Mouse (Mus musculus): ENCODE results near the gene Frmd4b.

Gene Frmd4b

GRCm38 (mm10) chr6:97311599-97312544 is 305.5 kb downstream of the Frmd4b start:
- no peak for DNase-seq (ENCODE audit: low read depth)

DNA sequence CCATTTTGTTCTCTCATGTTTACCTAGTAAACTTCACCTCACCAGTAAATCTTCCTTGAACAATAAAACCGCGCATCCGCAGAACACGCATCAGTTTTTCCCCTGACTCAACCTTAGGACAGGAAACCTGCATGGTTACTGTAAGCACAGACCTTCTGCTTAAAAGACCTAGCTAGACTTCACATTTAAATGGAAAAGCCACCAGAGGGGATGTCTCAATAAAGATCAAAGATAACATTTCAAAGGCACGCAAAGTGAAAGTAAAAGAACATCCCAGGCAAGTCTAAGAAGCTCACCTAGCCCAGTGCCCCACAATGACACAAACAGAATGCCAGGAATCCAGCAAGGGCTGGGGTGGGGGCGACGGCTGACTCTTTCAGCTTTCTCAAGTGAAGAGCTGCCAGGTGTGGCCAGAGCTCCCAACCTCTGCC is 306.4 kb downstream of the Frmd4b start:
- no peak for DNase-seq (ENCODE audit: low read depth)

DNA sequence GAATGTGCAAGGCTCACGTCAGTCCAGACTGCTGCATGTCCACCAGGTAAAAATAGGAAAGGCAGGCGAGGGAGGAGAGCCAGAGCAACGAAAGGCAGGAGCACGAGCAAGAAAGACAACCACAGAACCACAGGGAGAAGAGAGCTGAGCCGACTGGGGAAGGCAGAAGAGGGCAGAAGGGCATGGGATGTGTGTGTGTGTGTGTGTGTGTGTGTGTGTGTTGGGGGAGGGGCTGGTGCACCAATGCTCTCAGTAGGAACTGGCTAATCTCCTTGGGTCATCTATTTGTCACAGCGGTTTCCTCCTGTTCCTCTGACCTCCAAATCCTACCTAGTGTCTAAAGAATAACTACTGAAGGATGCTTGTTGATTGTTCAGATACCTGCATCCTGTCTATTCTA is 308.2 kb downstream of the Frmd4b start:
- no peak for DNase-seq (ENCODE audit: low read depth)

DNA sequence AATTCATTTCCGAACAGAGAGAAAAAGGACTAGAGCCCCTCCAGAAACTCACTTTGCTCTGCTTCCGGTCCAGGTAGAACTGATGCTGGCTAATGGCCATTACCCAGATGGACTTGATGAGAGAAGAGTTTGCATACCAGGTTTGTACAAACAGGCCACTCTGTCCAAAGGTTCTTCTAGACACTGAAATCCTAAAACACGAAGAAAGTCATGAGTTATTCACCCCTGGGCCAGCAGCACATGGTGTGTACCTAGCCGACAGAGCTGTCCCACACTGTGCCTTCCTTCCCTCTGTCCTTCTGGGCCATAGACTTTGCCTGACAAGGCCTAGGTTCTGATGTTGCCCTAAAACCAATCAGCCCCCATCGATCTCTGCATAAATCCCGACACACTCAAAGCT is 308.8 kb downstream of the Frmd4b start:
- no peak for DNase-seq (ENCODE audit: low read depth)

GRCm38 (mm10) chr6:97307231-97307630 is 310.1 kb downstream of the Frmd4b start:
- DNase-seq (ENCODE audit: low read depth) = no peak

DNA sequence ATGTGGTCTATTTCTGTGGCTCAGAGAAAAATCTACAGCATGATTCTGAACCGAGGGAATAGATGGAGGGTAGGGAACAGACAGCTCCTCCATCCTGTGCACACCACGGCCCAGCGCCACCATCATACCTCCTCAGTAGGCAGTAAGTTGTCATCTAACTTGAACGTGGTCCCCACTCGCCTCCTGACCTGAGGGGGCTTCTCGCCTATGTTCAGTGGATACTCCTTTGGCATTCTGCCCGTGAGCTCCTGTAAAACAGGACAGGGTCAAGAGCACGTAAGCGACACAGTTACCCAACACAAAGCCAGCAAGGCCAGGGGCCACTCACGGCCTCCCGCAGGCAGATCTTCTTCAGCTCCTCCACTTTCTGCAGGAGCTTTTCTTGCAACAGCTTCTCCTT is 311.0 kb downstream of the Frmd4b start:
- DNase-seq (ENCODE audit: low read depth) = no peak

- no peak for DNase-seq (ENCODE audit: low read depth)
These were observed 311.9 kb downstream of the Frmd4b start for GRCm38 (mm10) chr6:97305491-97305890.

- no peak for DNase-seq (ENCODE audit: low read depth)
These were observed 312.3 kb downstream of the Frmd4b start for GRCm38 (mm10) chr6:97305010-97305409.

GRCm38 (mm10) chr6:97303277-97304109 is 313.8 kb downstream of the Frmd4b start:
- DNase-seq (ENCODE audit: low read depth) = no peak

DNA sequence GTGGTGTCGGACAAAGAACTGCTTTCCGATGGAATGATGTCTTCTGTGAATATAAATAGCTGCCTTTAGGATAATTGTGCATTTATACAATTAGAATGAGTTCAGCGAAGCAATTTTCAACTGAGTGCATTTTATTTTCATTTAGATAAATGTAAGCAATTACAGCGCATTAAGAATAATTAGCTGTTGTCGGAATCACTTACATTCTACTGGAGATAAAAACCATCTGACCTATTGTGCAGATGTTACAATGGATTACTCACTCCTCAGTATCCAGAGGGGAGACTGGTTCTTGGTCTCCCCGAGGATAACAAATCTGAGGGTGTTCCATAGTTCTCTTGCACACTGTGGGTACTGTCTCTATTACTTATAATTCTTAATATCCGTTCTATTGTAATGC is 315.0 kb downstream of the Frmd4b start:
- DNase-seq (ENCODE audit: low read depth) = no peak

GRCm38 (mm10) chr6:97300659-97301058 is 316.7 kb downstream of the Frmd4b start:
- DNase-seq (ENCODE audit: low read depth) = no peak

- DNase-seq (ENCODE audit: low read depth) = no peak
These were observed 317.2 kb downstream of the Frmd4b start for GRCm38 (mm10) chr6:97300180-97300579.

GRCm38 (mm10) chr6:97297151-97297550 is 320.2 kb downstream of the Frmd4b start:
- no peak for DNase-seq (ENCODE audit: low read depth)

- DNase-seq (ENCODE audit: low read depth) = no peak
These were observed 321.3 kb downstream of the Frmd4b start for GRCm38 (mm10) chr6:97295866-97296527.

GRCm38 (mm10) chr6:97295416-97295815 is 321.9 kb downstream of the Frmd4b start:
- no peak for DNase-seq (ENCODE audit: low read depth)

- no peak for DNase-seq (ENCODE audit: low read depth)
These were observed 323.4 kb downstream of the Frmd4b start for GRCm38 (mm10) chr6:97293667-97294569.

- DNase-seq (ENCODE audit: low read depth) = no peak
These were observed 324.4 kb downstream of the Frmd4b start for GRCm38 (mm10) chr6:97292894-97293293.

- DNase-seq (ENCODE audit: low read depth) = no peak
These were observed 325.2 kb downstream of the Frmd4b start for GRCm38 (mm10) chr6:97292096-97292495.

- no peak for DNase-seq (ENCODE audit: low read depth)
These were observed 326.0 kb downstream of the Frmd4b start for GRCm38 (mm10) chr6:97291159-97291908.

GRCm38 (mm10) chr6:97290687-97291086 is 326.7 kb downstream of the Frmd4b start:
- DNase-seq (ENCODE audit: low read depth) = no peak

DNA sequence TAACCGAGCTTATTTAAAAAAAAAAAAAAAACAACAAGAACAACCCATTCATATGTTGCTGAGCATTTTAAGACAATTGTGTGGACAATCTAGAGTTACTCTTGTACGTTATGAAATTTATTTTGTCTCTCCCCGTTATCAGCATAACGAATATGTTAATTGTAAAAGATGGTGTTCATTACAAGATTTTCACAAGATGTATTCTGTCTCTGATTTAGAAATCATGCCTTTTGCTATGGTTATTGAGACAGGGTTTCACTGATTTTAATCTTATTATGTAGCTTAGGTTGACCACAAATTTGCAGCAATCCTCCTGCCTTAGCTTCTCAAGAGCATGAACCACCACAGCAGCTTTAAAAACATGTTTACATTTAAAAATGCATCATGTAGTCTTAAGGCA is 327.5 kb downstream of the Frmd4b start:
- DNase-seq (ENCODE audit: low read depth) = no peak
